Mouse (Mus musculus) CD4-positive naive resting alpha-beta T cell, adult 57 days (primary cell): ENCODE measurements around the gene Dnase2a. TPM values are rescaled to one million over a fixed set of nuclear protein-coding genes. Genes with fewer than 3 reads are reported as not detected.

ENCODE experiments used
- total RNA-seq: library from RNA; stranded (reverse); gene quantifications from one replicate; pipeline ENCODE4 v1.2.4, GENCODE M21; 2023

Dnase2a gene
- 13.4 TPM for total RNA-seq

DNA sequence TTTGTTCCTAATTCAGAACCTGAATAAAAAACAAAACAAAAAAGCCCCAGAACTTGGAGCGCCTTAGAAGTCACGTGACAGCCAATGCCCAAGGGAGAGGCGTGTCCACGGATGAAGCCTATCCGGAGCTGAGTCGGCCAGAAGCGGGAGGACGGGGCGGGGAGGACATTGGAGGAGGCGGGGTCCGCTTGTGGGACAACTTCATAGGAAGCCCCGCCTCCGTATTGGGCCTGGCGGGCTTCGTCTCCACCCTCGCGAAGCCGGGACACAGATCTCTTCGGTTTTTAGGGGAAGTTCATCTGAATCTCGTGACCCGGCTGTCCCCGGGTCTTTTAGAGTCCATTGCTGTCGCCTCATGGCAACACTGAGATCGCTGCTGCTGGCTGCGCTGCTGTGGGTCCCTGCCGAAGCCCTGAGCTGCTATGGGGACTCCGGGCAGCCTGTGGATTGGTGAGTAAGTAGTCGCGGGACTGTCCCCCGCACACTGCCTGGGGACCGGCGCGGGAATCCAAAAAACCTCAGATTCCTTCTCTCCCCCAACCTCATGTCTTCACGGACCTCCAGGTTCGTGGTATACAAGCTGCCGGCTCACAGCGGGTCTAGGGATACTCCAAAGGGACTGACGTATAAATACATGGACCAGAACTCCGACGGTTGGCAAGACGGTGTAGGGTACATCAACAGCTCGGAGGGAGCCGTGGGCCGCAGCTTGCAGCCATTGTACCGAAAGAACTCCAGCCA is at the start of gene Dnase2a:
Gene Dnase2a (plus strand): TSS at position 140 of the 741 bp plus-strand sequence.

DNA sequence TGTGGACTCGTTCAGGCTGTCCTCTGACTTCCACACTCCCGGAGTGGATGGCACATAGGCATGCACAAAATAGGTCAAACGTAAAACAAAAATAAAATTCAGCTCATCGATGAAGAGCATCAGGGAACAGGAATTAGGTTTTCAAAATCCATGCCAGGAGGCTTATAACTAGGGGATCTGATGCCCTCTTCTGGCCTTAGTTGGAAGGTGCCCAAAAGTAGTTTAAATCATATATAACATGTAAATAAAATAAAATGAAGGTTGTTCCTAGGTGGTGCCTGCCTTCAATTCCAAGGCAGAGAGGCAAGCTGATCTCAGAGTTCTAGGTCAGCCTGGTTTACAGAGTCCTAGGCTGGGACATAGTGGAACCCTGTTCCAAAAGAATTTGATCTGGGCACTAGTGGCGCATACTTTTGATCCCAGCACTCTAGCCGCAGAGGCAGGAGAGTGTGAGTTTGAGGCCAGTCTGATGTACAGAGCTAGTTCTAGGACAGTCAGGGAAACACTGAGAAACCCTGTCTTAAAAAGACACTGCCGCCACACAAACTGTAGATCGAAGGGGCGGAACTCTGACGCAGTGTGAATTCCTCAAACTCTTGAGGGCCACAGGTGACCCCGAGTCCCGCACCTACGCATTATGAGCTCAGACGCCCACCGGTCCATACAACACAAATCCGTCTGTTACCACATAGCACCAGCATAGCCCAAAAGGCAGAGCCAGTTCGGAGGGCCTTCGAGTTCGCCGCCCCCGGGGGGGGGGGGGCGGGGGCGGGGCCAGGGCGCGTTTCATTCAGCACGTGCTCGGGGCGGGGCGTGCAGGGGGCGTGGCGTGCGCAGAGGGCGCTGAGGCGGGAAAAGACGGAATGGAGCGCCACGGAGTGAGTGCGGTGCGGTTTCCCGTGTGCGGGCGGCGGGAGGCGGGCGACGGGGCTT is 36.7 kb upstream of the Dnase2a start, which contains the start of gene Syce2:
Gene Syce2 (plus strand): TSS at position 736 of the 933 bp plus-strand sequence.

DNA sequence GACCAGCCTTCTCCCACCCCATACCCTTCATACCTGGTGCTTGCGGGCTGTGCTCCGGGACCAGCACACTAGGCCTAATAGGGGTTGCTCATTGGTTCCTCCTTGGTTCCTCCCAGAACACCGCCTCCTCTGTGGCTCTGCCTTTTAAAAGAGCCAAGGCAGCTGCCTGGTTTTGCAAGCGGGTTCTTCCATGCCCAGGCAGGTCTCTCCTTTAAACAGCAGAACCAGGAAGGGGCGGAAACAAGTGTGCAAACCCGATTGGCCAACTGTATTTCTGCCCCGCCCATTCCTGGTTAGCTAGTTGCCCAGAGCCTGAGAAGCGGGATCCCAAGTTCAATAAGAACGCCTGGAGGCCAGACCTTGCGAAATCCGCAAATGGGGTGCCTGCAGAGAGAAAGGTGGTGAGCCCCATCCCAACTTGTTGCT is 14.6 kb upstream of the Dnase2a start, which contains the start of gene Gcdh:
Gene Gcdh (minus strand): TSS at position 213 of the 426 bp plus-strand sequence.

DNA sequence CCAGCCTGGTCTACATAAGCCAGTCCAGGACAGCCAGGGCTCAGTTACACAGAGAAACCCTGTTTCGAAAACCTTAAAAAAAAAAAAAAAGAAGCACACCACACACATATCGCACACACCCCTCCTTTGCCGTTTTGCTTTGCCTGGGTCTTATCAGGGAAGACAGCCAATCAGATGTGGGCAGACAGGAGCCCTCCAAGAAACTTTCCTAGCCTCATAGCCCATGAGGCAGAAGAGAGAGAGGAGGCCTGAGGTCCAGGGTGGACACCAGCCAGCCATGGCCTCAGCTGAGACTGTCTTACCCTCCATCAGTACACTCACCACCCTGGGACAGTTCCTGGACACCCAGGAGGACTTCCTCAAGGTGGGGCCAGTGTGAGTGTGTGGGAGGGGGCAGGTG is 6.6 kb upstream of the Dnase2a start, which contains the start of gene Klf1:
Gene Klf1 (plus strand): TSS at position 177 of the 400 bp plus-strand sequence.

DNA sequence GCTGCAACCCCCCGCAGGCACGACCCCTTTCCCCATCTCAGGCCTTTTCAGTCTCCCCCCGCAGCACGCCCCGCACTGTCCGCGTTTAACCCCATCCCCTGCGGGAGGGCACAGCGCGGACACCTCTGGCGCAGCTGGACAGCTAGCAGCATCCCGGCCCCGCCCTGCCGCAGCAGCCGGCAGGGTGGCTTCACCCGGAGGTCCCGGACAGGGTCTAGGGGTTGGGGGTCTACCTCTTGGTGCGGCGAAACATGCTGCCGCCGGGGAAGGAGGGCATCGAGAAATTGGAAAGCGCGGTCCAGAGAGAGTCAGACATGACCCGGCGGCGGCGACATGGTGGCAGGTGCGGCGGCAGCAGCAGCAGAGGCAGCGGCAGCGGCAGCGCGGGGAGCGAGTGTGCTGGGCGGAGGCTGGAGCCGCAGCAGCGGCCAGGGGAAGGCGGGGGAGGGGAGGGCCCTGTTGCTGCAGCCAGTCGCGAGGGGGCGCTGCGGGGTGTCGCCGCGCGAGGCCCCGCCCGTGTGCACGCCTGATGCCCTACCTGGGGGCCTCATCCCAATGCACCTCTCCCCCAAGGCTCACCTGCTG is 28.7 kb downstream of the Dnase2a start, which contains the start of gene Mast1:
Gene Mast1 (minus strand): TSS at position 398 of the 585 bp plus-strand sequence.

DNA sequence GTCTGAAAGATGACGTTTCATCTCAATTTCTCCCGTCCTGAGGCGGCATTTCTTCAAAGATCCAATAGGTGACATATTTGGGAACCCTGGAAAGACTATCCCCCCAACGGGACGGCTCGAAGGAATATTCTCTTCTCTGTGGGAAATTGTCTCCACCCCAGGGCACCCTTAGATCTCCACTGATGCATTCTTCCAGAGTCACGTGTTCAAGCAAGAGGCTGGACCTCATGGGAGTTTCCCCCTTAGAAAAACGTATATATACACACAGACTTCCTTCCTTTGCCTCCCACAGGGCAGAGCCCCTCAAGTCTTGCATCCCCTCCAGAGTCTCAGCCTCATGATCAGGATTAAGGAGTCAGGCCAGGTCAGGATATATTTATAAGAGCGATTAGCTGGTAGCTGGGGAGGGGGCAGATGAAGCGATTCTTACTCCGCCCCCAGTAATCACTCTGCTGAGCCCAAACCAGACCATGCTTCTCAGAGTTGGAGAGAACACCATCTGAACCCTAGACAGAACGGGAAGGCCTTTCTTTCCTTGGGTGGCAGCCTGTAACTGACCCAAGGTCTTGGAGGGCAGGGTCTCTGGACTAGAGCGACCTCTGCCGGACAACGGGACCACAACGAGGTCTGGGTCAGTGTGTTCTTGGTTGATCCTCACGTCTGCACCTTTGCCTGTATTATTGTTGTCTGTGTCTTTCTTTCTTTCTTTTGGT is 38.3 kb downstream of the Dnase2a start, which contains the start of gene Rtbdn:
Gene Rtbdn (plus strand): TSS at position 464 of the 713 bp plus-strand sequence.

DNA sequence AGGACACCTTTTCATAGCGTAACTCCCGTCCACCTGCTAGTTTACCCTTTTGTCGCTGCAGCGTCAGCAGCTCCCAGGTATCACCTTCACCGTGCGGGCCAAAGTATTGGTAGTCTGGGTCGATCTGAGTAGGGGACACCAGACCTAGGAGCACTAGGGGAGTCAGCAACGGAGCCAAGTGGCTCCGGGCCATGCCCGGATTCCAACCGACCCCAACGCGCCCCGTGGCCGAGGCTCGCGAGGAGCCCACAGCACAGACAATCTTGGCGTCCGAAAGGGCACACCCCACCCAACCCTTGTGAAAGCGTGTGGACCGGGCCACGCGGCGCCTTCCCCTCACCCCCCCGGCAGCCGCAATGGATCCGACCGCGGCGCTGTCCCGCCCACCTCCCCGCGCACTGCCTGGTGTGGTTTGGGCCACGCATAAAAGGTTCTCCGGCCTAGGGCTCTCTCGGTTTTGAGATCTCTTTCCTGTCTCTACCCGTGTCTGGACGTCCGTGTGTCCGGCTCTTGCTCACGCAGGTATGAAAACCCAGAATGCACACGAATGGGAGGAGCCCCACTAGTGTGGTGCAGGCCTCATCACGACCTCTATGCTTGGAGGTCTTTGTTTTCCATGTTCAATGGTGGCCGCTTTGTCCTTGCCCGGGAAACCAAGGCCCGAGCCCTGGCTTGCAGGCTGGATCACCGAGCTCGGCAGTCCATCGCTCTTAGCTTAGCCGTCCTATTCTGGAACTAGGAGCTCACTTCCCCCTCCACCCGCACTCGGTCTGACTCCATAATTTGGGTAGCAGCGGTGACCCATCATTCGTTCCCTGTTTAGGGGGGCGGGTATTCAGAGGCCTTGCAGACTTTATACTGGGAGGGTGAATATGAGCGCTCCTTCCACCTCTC is 61.1 kb downstream of the Dnase2a start, which contains the start of the genes Gm49661, Prdx2 and Rnaseh2a:
Gene Gm49661 (minus strand): TSS at position 193 of the 894 bp plus-strand sequence.
Gene Prdx2 (plus strand): TSS at position 347 of the 894 bp plus-strand sequence.
Gene Rnaseh2a (minus strand): TSS at position 527 of the 894 bp plus-strand sequence.

Other genes with a start within 250 kb of the Dnase2a start
- 269 TPM for gene Ier2, start 245.7 kb upstream of the Dnase2a start, total RNA-seq
- gene Trmt1, start 222.3 kb upstream of the Dnase2a start, total RNA-seq = 150 TPM
- 42.9 TPM for gene Nacc1, start 220.7 kb upstream of the Dnase2a start, total RNA-seq
- gene Lyl1, start 207.1 kb upstream of the Dnase2a start, total RNA-seq = 3.7 TPM
- 13.1 TPM for gene G430095P16Rik, start 185.6 kb upstream of the Dnase2a start, total RNA-seq
- gene Nfix, start 108.2 kb upstream of the Dnase2a start, total RNA-seq = 11.4 TPM
- 4.1 TPM for gene Dand5, start 85.7 kb upstream of the Dnase2a start, total RNA-seq
- 16.4 TPM for gene Gadd45gip1, start 77.0 kb upstream of the Dnase2a start, total RNA-seq
- gene Rad23a, start 67.9 kb upstream of the Dnase2a start, total RNA-seq = 61.8 TPM
- 437 TPM for gene Calr, start 61.6 kb upstream of the Dnase2a start, total RNA-seq
- 69.8 TPM for gene Farsa, start 51.6 kb upstream of the Dnase2a start, total RNA-seq
- gene Syce2, start 36.4 kb upstream of the Dnase2a start, total RNA-seq = 5.5 TPM
- 23.6 TPM for gene Gcdh, start 14.6 kb upstream of the Dnase2a start, total RNA-seq
- gene Klf1, start 6.6 kb upstream of the Dnase2a start, total RNA-seq = not detected
- 0.41 TPM for gene Mast1, start 28.8 kb downstream of the Dnase2a start, total RNA-seq
- not detected for gene Rtbdn, start 38.4 kb downstream of the Dnase2a start, total RNA-seq
- gene Gm49661, start 60.9 kb downstream of the Dnase2a start, total RNA-seq = not detected
- gene Prdx2, start 61.0 kb downstream of the Dnase2a start, total RNA-seq = 60.2 TPM
- 43.4 TPM for gene Rnaseh2a, start 61.2 kb downstream of the Dnase2a start, total RNA-seq
- 1,875 TPM for gene Junb, start 70.2 kb downstream of the Dnase2a start, total RNA-seq
- gene Hook2, start 82.0 kb downstream of the Dnase2a start, total RNA-seq = 3.1 TPM
- gene Best2, start 106.0 kb downstream of the Dnase2a start, total RNA-seq = not detected
- gene Asna1, start 116.7 kb downstream of the Dnase2a start, total RNA-seq = 56.3 TPM
- gene Trir, start 118.3 kb downstream of the Dnase2a start, total RNA-seq = 195 TPM
- 70.3 TPM for gene Tnpo2, start 128.4 kb downstream of the Dnase2a start, total RNA-seq
- 6.9 TPM for gene Fbxw9, start 151.5 kb downstream of the Dnase2a start, total RNA-seq
- not detected for gene Gm5741, start 159.4 kb downstream of the Dnase2a start, total RNA-seq
- gene Dhps, start 163.2 kb downstream of the Dnase2a start, total RNA-seq = 92.1 TPM
- 63.3 TPM for gene Wdr83os, start 172.2 kb downstream of the Dnase2a start, total RNA-seq
- 15.2 TPM for gene Wdr83, start 172.7 kb downstream of the Dnase2a start, total RNA-seq
- gene Man2b1, start 174.7 kb downstream of the Dnase2a start, total RNA-seq = 114 TPM
- gene Zfp791, start 214.5 kb downstream of the Dnase2a start, total RNA-seq = 0.35 TPM
- not detected for gene Cks1brt, start 243.4 kb downstream of the Dnase2a start, total RNA-seq